In genomic region chr11:24128880-24129279, GRCm38 (mm10) we compare ENCODE assay signal across 25 mouse cellular contexts. TPM values are rescaled to one million over a fixed set of nuclear protein-coding genes. Genes with fewer than 3 reads are reported as not detected.
"Had no signal": no experiment of that assay in that cellular context is flagged by ENCODE, and none has a peak within 500 bp of the region (broad histone marks: within the 10 kb centered on the region; RNA-seq: fewer than 3 reads in every experiment).

No protein-coding gene starts in this region.

RNA-seq across cellular contexts. Expression of gene A830031A19Rik, which starts 54.0 kb away (rescaled TPM):
- total RNA-seq: gastrocnemius, adult 18-20 months; gastrocnemius, adult 8-10 months; gastrocnemius, postnatal 14 days; gastrocnemius, postnatal 36 days; heart, adult 2 months; heart, postnatal 14 days; heart, postnatal 36 days; hematopoietic stem cell, adult 5-6 weeks; hindbrain, postnatal 0 days had no signal
- polyA plus RNA-seq: gonadal fat pad, adult 2 months; heart, adult 2 months; heart, embryonic 11.5 days; heart, embryonic 13.5 days; heart, embryonic 15.5 days; heart, postnatal 0 days; hindbrain, embryonic 11.5 days; hindbrain, embryonic 15.5 days; hindbrain, postnatal 0 days; intestine, embryonic 14.5 days; intestine, embryonic 16.5 days; kidney, adult 2 months; kidney, embryonic 15.5 days; kidney, postnatal 0 days; large intestine, adult 2 months; limb, embryonic 10.5 days; limb, embryonic 12.5 days; limb, embryonic 14.5 days had no signal
